Comparison of ENCODE assay signal across 9 mouse cellular contexts in genomic region chr12:4571864-4572263, GRCm38 (mm10). TPM values are rescaled to one million over a fixed set of nuclear protein-coding genes. Genes with fewer than 3 reads are reported as not detected.
DNase-seq lines count a peak whose midpoint lies in the region; ATAC-seq and TF ChIP-seq lines count a peak whose summit lies in the region.
"Had no signal": no experiment of that assay in that cellular context is flagged by ENCODE, and none has a peak within 500 bp of the region (broad histone marks: within the 10 kb centered on the region; RNA-seq: fewer than 3 reads in every experiment).

No protein-coding gene starts in this region.

- H3K4me1 ChIP-seq in ES-E14 (ENCODE audit: control insufficient read depth in 2 of 2, insufficient read depth in 2 of 2, low read length in 2 of 2, poor library complexity in 1 of 2): peaks cover 0 to 1% of the 10 kb centered on the region in 2 experiments; a peak in 1 of 4 replicates
- no peaks in the 10 kb centered on the region for H3K4me1 ChIP-seq in intestine, embryonic 15.5 days (replicated peaks)
- no peaks in the 10 kb centered on the region for H3K4me1 ChIP-seq in lung, embryonic 15.5 days

- peak; percentile 93 for ATAC-seq in intestine, embryonic 15.5 days
- ATAC-seq in lung, embryonic 15.5 days (ENCODE audit: borderline replicate concordance, extremely low read depth, low FRiP score, low TSS enrichment): 0 out of 2 replicates have a peak, but pooled peaks have one; percentile 52

- H3K27ac ChIP-seq in layer of hippocampus, adult 2 months: no peak overlapping the region
- no peak overlapping the region; the same call in 1 of the 2 replicates for H3K27ac ChIP-seq in ES-E14 (ENCODE audit: insufficient read depth, low read depth, low read length, poor library complexity, severe bottlenecking)
- H3K27ac ChIP-seq in intestine, embryonic 15.5 days: no peak overlapping the region
- no peak overlapping the region for H3K27ac ChIP-seq in lung, embryonic 15.5 days

- no peaks in the 10 kb centered on the region for H3K36me3 ChIP-seq in ES-E14 (ENCODE audit: control insufficient read depth, insufficient read depth, low read length, poor library complexity, severe bottlenecking)
- H3K36me3 ChIP-seq in intestine, embryonic 15.5 days: no peaks in the 10 kb centered on the region
- H3K36me3 ChIP-seq in lung, embryonic 15.5 days: no peaks in the 10 kb centered on the region

- DNase-seq in layer of hippocampus, adult 2 months (ENCODE audit: low spot score in 2 of 2): no peak
- no peak for DNase-seq in layer of hippocampus, postnatal 36 days
- DNase-seq in ES-E14 (ENCODE audit: low read depth, low spot score): peak; percentile 82
- DNase-seq in c-Kit-negative CD71-positive TER-119-positive erythroid progenitor cells, embryonic 14.5 days (ENCODE audit: low read depth, low spot score): peak; percentile 27
- DNase-seq in thymus, postnatal 14 days: peak; percentile 68
- no peak for DNase-seq in layer of hippocampus, postnatal 25 days (ENCODE audit: extremely low spot score in 1 of 2, low spot score in 1 of 2)

- H3K27me3 ChIP-seq in intestine, embryonic 15.5 days (replicated peaks): no peaks in the 10 kb centered on the region
- H3K27me3 ChIP-seq in lung, embryonic 15.5 days: no peaks in the 10 kb centered on the region

- 21% methylated on average over 5 of the region's 5 CpGs for WGBS in intestine, embryonic 15.5 days
- 23% methylated on average over 5 of the region's 5 CpGs for WGBS in lung, embryonic 15.5 days

- peak; percentile 77 for TF ChIP-seq CTCF in layer of hippocampus, adult 2 months (conservative IDR thresholded peaks at IDR 0.05)

- no peak overlapping the region for H3K4me2 ChIP-seq in intestine, embryonic 15.5 days (replicated peaks)
- no peak overlapping the region for H3K4me2 ChIP-seq in lung, embryonic 15.5 days

- no peaks in the 10 kb centered on the region for H3K9me3 ChIP-seq in ES-E14 (ENCODE audit: control insufficient read depth, insufficient read depth, low read depth, low read length)
- no peaks in the 10 kb centered on the region for H3K9me3 ChIP-seq in intestine, embryonic 15.5 days
- no peaks in the 10 kb centered on the region for H3K9me3 ChIP-seq in lung, embryonic 15.5 days

- in situ Hi-C loops in ES-E14 (cut with MboI; ENCODE audit: low sequenced_read_pairs in 2 of 2, unreplicated experiment in 2 of 2): no loop called here

- no peak overlapping the region for H3K9ac ChIP-seq in ES-E14 (ENCODE audit: insufficient read depth, low read depth, low read length, poor library complexity, severe bottlenecking)
- H3K9ac ChIP-seq in intestine, embryonic 15.5 days: no peak overlapping the region
- H3K9ac ChIP-seq in lung, embryonic 15.5 days: no peak overlapping the region

- H3K4me3 ChIP-seq in layer of hippocampus, adult 2 months: no peak overlapping the region
- H3K4me3 ChIP-seq in ES-E14 (ENCODE audit: insufficient read depth in 1 of 2, low read depth in 1 of 2, low read length in 2 of 2, poor library complexity in 1 of 2, severe bottlenecking in 1 of 2): no peak overlapping the region
- H3K4me3 ChIP-seq in intestine, embryonic 15.5 days (replicated peaks): no peak overlapping the region
- no peak overlapping the region for H3K4me3 ChIP-seq in lung, embryonic 15.5 days

TF ChIP-seq in ES-E14, 5 proteins besides CTCF, POLR2A, EP300 and RAD21:
- peak; percentile 84 for TF ChIP-seq ZC3H11A (IDR thresholded peaks at IDR 0.05; ENCODE audit: borderline replicate concordance, low read depth, low read length)
- no peak for TF ChIP-seq CHD2 (IDR thresholded peaks at IDR 0.05; ENCODE audit: low read depth, low read length)
- no peak for TF ChIP-seq HCFC1 (IDR thresholded peaks at IDR 0.05; ENCODE audit: borderline replicate concordance, insufficient read depth, low read length)
- TF ChIP-seq ZNF384 (IDR thresholded peaks at IDR 0.05; ENCODE audit: low read depth, low read length): peak; percentile 96

RNA-seq across cellular contexts. Expression of gene Itsn2, which starts 20.6 kb away (rescaled TPM):
- 100 to 1,000 TPM in 1 of 2 experiments, 10 to 100 TPM in 1; 88.6 to 101 TPM for total RNA-seq in layer of hippocampus, adult 2 months (2021)
- total RNA-seq in layer of hippocampus, postnatal 36 days (2021): 100 to 1,000 TPM in 1 of 2 experiments, 10 to 100 TPM in 1; 87.2 to 104 TPM
- 35.2 and 35.4 TPM in 2 replicates for total RNA-seq in ES-E14 (2012; rRNA removed)
- 38.3 and 39.6 TPM in 2 replicates for polyA plus RNA-seq in intestine, embryonic 15.5 days (2015; fragmentation: Nextera tagmentation; extraction: Ambion mirVana)
- polyA plus RNA-seq in lung, embryonic 15.5 days (2015; fragmentation: Nextera tagmentation; extraction: Ambion mirVana): 37.9 and 42.2 TPM in 2 replicates
- total RNA-seq in layer of hippocampus, postnatal 25 days (2021): 10 to 100 TPM; 78.3 to 82.6 TPM

RNA-seq across cellular contexts. Expression of gene Gm3625, which starts 20.9 kb away (rescaled TPM):
- total RNA-seq in layer of hippocampus, adult 2 months (2021): not detected
- total RNA-seq in layer of hippocampus, postnatal 36 days (2021): not detected
- total RNA-seq in ES-E14 (2012; rRNA removed): not detected in 2 replicates
- not detected in 2 replicates for polyA plus RNA-seq in intestine, embryonic 15.5 days (2015; fragmentation: Nextera tagmentation; extraction: Ambion mirVana)
- not detected in 2 replicates for polyA plus RNA-seq in lung, embryonic 15.5 days (2015; fragmentation: Nextera tagmentation; extraction: Ambion mirVana)
- total RNA-seq in layer of hippocampus, postnatal 25 days (2021): not detected
- polyA plus RNA-seq: neural tube, embryonic 14.5 days had no signal

Comparison
In these comparisons a context has a peak if more than half of its experiments do, and no peak if none do; other contexts are left out.
1. DNase-seq: peak in ES-E14 (single experiment), c-Kit-negative CD71-positive TER-119-positive erythroid progenitor cells, embryonic 14.5 days (single experiment) and thymus, postnatal 14 days (single experiment); none in layer of hippocampus, adult 2 months (0 of 2), layer of hippocampus, postnatal 36 days (0 of 2) and layer of hippocampus, postnatal 25 days (0 of 2).